Mouse (Mus musculus) midbrain, embryonic 16.5 days (tissue): ENCODE data around the gene Has1. TPM values are rescaled to one million over a fixed set of nuclear protein-coding genes. Genes with fewer than 3 reads are reported as not detected.

Experiments
- ATAC-seq: fragments of 200-750 bp; cut with Nextera tagmentation; 2 replicates; pipeline ENCODE4 v1.8.0; 2017; ENCODE audit warnings: moderate TSS enrichment
- H3K27ac ChIP-seq: fragments of 300-500 bp; sonication (generic); 2 replicates; pipeline ENCODE4 v1.5.1; 2014; ENCODE audit warnings: mild to moderate bottlenecking, low read length, mixed read lengths
- H3K27me3 ChIP-seq: fragments of 300-500 bp; sonication (generic); 2 replicates; pipeline ENCODE4 v1.6.1; 2014; ENCODE audit warnings: low read depth, low read length, mixed read lengths; ENCODE audit not compliant: control insufficient read depth, insufficient read depth
- H3K36me3 ChIP-seq: fragments of 300-500 bp; sonication (generic); 2 replicates; pipeline ENCODE4 v1.6.1; 2014; ENCODE audit warnings: mild to moderate bottlenecking, low read length, moderate library complexity, mixed read lengths; ENCODE audit not compliant: control insufficient read depth, insufficient read depth
- H3K4me1 ChIP-seq: fragments of 300-500 bp; sonication (generic); 2 replicates; pipeline ENCODE4 v1.6.1; 2014; ENCODE audit warnings: mild to moderate bottlenecking, low read length, mixed read lengths; ENCODE audit not compliant: control insufficient read depth, insufficient read depth
- H3K4me2 ChIP-seq: fragments of 300-500 bp; sonication (generic); 2 replicates; pipeline ENCODE4 v1.6.1; 2014; ENCODE audit warnings: mild to moderate bottlenecking, low read length, mixed read lengths
- H3K4me3 ChIP-seq: fragments of 300-500 bp; sonication (generic); 2 replicates; pipeline ENCODE4 v1.5.1; 2014; ENCODE audit warnings: low read depth, mild to moderate bottlenecking, low read length, moderate library complexity, mixed read lengths
- H3K9ac ChIP-seq: fragments of 300-500 bp; sonication (generic); 2 replicates; pipeline ENCODE4 v1.6.1; 2014; ENCODE audit warnings: low read depth, low read length, mixed read lengths
- H3K9me3 ChIP-seq: fragments of 300-500 bp; sonication (generic); replicated peaks from 2 replicates; pipeline ENCODE4 v1.6.1; 2014; ENCODE audit warnings: mild to moderate bottlenecking, low read length, mixed read lengths; ENCODE audit not compliant: control insufficient read depth, poor library complexity, severe bottlenecking
- WGBS: fragments of 180-500 bp; shearing (Covaris S2); extraction: QIAGEN DNeasy Blood & Tissue Kit; methylation state at CpG from one replicate; pipeline ENCODE4 v1.1.7; 2014; 5-methylcytosine and 5-hydroxymethylcytosine counted together
- polyA plus RNA-seq: library from polyadenylated mRNA; unstranded; fragments of >200 nt; fragmentation: Nextera tagmentation; extraction: Ambion mirVana; gene quantifications from 2 replicates; pipeline ENCODE4 v1.2.1, GENCODE M21; 2015

Gene Has1
- polyA plus RNA-seq, result 0.98 and 1.3 TPM in 2 replicates

DNA sequence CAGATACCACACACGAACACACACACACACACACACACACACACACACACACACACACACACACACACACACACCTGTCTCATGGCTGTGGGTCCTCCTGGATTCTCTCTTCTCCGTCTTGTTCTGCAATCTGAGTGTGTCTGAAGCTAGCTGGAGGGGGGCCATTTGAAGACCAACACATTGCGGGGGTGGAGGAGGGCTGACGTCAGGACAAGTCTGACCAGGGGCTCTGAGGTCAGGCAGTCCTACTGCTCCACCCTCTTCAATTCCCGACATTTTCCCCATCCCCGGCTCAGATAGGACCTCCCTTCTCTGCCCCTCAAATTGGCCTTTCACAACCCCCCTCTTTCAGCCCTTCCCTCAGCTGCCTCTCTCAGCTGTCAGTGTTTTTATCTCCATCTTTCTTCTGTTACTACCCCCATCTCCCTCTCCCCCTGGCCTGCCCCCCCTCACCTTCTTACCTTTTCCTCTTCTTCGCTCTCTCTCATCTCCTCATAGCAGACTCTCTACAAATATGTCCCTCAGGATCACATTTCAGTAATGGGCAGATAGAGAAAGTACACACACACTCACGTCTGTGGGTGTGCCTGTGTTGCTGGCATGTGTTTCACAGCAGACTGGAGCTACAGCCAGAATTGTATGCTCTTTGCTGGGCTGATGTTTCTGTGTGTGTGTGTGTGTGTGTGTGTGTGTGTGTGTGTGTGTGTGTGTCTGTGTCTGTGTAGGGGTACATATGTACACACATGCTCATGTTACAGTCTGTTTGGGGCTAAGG, at the start of gene Has1:
Gene Has1 (minus strand): TSS at position 142 of the 775 bp plus-strand sequence.
- no peaks in the 10 kb centered on the region for H3K36me3 ChIP-seq
- ATAC-seq, result no peak
- H3K4me3 ChIP-seq, result no peak within 1 kb of the TSS
- no peaks in the 10 kb centered on the region for H3K4me1 ChIP-seq
- whole genome bisulfite sequencing, result 59% methylated on average over 8 of the region's 8 CpGs
- H3K27ac ChIP-seq, result no peak within 1 kb of the TSS
- no peaks in the 10 kb centered on the region for H3K9me3 ChIP-seq
- H3K4me2 ChIP-seq, result no peak within 1 kb of the TSS
- H3K9ac ChIP-seq, result no peak within 1 kb of the TSS
- no peaks in the 10 kb centered on the region for H3K27me3 ChIP-seq

GRCm38 (mm10) chr17:17900768-17901167, 45.8 kb upstream of the Has1 start:
- Histone ChIP-seq H3K27ac (no peak overlapping the region), H3K27me3 (no peaks in the 10 kb centered on the region), H3K36me3 (no peaks in the 10 kb centered on the region), H3K4me2 (no peak overlapping the region), H3K9ac (no peak overlapping the region), H3K4me1 (no peaks in the 10 kb centered on the region), H3K9me3 (no peaks in the 10 kb centered on the region), H3K4me3 (no peak overlapping the region)
- WGBS, result 85% methylated on average over 1 of the region's 1 CpGs
- ATAC-seq, result no peak

- no peaks in the 10 kb centered on the region for H3K27me3 ChIP-seq
- H3K36me3 ChIP-seq, result no peaks in the 10 kb centered on the region
- ATAC-seq, result peak; percentile 69
- 90% methylated on average over 2 of the region's 2 CpGs for WGBS
- H3K4me3 ChIP-seq, result no peak overlapping the region
- no peak overlapping the region for H3K4me2 ChIP-seq
- no peaks in the 10 kb centered on the region for H3K9me3 ChIP-seq
- H3K27ac ChIP-seq, result no peak overlapping the region
- H3K9ac ChIP-seq, result no peak overlapping the region
- no peaks in the 10 kb centered on the region for H3K4me1 ChIP-seq
Observed at GRCm38 (mm10) chr17:17899268-17899667, 44.3 kb upstream of the Has1 start.

GRCm38 (mm10) chr17:17896039-17896438, 41.0 kb upstream of the Has1 start:
- Histone ChIP-seq H3K9ac (no peak overlapping the region), H3K27ac (no peak overlapping the region), H3K4me3 (no peak overlapping the region), H3K9me3 (no peaks in the 10 kb centered on the region), H3K27me3 (no peaks in the 10 kb centered on the region), H3K4me2 (no peak overlapping the region), H3K4me1 (no peaks in the 10 kb centered on the region), H3K36me3 (no peaks in the 10 kb centered on the region)
- ATAC-seq, result no peak
- WGBS, result 3% methylated on average over 4 of the region's 4 CpGs

- Histone ChIP-seq H3K36me3 (no peaks in the 10 kb centered on the region), H3K27me3 (no peaks in the 10 kb centered on the region), H3K4me2 (no peak overlapping the region), H3K4me1 (no peaks in the 10 kb centered on the region), H3K27ac (no peak overlapping the region), H3K9ac (no peak overlapping the region), H3K9me3 (no peaks in the 10 kb centered on the region), H3K4me3 (no peak overlapping the region)
- no peak for ATAC-seq
- 85% methylated on average over 2 of the region's 2 CpGs for WGBS
Observed at GRCm38 (mm10) chr17:17889732-17890425, 34.9 kb upstream of the Has1 start.

DNA sequence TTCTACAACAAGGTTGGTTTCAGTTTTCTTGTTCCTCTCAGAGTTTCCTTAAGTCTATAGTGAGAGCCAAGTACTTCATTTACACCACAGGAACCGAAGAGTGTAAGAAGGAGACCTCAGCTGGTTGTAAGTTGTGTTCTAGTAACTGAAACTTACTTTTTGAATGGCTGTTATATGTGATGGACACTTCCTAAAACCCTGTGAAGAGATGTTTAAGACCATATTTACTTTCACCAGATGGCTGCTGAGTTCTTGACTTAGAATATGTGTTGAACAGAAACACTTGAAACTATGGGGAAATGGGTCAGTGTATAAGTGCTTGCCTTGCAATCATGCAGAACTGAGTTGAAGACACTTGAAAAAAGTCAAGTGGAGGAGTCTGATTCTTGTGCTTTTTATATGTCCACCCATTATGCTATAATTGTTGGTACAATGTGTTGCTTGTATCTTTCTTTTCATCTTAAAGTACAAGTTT, 32.8 kb upstream of the Has1 start, which contains the start of the genes Fpr2 and Fpr3:
Gene Fpr2 (plus strand): TSS at position 51 of the 475 bp plus-strand sequence.
Gene Fpr3 (plus strand): TSS at position 79 of the 475 bp plus-strand sequence.
- no peak for ATAC-seq
- no peak within 1 kb of the TSS for H3K4me3 ChIP-seq
- H3K4me1 ChIP-seq, result no peaks in the 10 kb centered on the region
- no peaks in the 10 kb centered on the region for H3K27me3 ChIP-seq
- no peak within 1 kb of the TSS for H3K27ac ChIP-seq
- 53% methylated on average over 1 of the region's 1 CpGs for WGBS
- no peak within 1 kb of the TSS for H3K4me2 ChIP-seq
- H3K9ac ChIP-seq, result no peak within 1 kb of the TSS
- H3K9me3 ChIP-seq, result no peaks in the 10 kb centered on the region
- no peaks in the 10 kb centered on the region for H3K36me3 ChIP-seq

DNA sequence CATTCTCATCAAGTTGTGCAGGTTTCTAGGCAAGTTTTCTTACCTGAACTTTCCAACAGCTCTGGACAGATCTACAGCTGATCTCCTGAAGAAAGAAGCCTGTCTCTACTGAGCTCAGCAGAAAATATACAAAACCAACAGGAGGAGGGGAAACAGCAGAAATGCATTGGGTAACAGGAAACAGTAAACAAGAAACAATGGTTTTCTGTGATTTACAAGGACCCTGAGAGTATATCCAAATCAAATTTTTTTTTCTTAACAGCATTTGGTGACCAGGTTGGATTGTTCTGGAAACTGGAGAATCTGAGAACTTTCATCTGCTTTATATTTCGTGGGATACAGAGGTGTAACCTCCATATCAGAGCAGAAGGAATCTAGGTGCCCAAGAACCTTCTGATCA, 28.8 kb upstream of the Has1 start, which contains the start of gene Fpr1:
Gene Fpr1 (minus strand): TSS at position 101 of the 400 bp plus-strand sequence.
- no peaks in the 10 kb centered on the region for H3K4me1 ChIP-seq
- no peaks in the 10 kb centered on the region for H3K36me3 ChIP-seq
- H3K4me2 ChIP-seq, result no peak within 1 kb of the TSS
- H3K9me3 ChIP-seq, result no peaks in the 10 kb centered on the region
- no peak within 1 kb of the TSS for H3K4me3 ChIP-seq
- 70% methylated on average over 1 of the region's 1 CpGs for WGBS
- no peaks in the 10 kb centered on the region for H3K27me3 ChIP-seq
- no peak within 1 kb of the TSS for H3K9ac ChIP-seq
- H3K27ac ChIP-seq, result no peak within 1 kb of the TSS
- ATAC-seq, result no peak

GRCm38 (mm10) chr17:17882672-17883071, 27.7 kb upstream of the Has1 start:
- H3K27me3 ChIP-seq, result no peaks in the 10 kb centered on the region
- H3K4me2 ChIP-seq, result no peak overlapping the region
- H3K4me3 ChIP-seq, result no peak overlapping the region
- no peaks in the 10 kb centered on the region for H3K36me3 ChIP-seq
- WGBS, result 83% methylated on average over 3 of the region's 3 CpGs
- H3K4me1 ChIP-seq, result no peaks in the 10 kb centered on the region
- no peaks in the 10 kb centered on the region for H3K9me3 ChIP-seq
- H3K9ac ChIP-seq, result no peak overlapping the region
- no peak for ATAC-seq
- H3K27ac ChIP-seq, result no peak overlapping the region

- Histone ChIP-seq H3K27me3 (no peaks in the 10 kb centered on the region), H3K9ac (no peak overlapping the region), H3K4me2 (no peak overlapping the region), H3K36me3 (no peaks in the 10 kb centered on the region), H3K9me3 (no peaks in the 10 kb centered on the region), H3K4me1 (no peaks in the 10 kb centered on the region), H3K4me3 (no peak overlapping the region), H3K27ac (no peak overlapping the region)
- ATAC-seq, result no peak
- WGBS, result 76% methylated on average over 1 of the region's 1 CpGs
Observed at GRCm38 (mm10) chr17:17879347-17879746, 24.3 kb upstream of the Has1 start.
